Mouse (Mus musculus) CH12.LX (cell line): ENCODE data around the gene Gm49333. TPM values are rescaled to one million over a fixed set of nuclear protein-coding genes. Genes with fewer than 3 reads are reported as not detected.

ENCODE experiments used
- DNase-seq: peaks from one replicate; pipeline ENCODE4 v3.0.0-alpha.2; 2013; ENCODE audit errors: extremely low read depth
- H3K27ac ChIP-seq: 2 replicates; pipeline ENCODE4 v1.5.1; 2012; ENCODE audit warnings: low read depth, mild to moderate bottlenecking, control low read depth, moderate library complexity; ENCODE audit not compliant: insufficient read depth
- H3K27me3 ChIP-seq: replicated peaks from 2 replicates; pipeline ENCODE3; 2012; ENCODE audit warnings: inconsistent platforms
- H3K36me3 ChIP-seq, 2 experiments: replicated peaks in 1 of 2; 2 replicates each; pipeline versions ENCODE3 to v1.6.1; 2012; ENCODE audit warnings: inconsistent platforms in 1 of 2, low read length in 1 of 2, mild to moderate bottlenecking in 1 of 2, mixed read lengths in 1 of 2, moderate library complexity in 1 of 2; ENCODE audit not compliant: control insufficient read depth in 1 of 2, insufficient read depth in 1 of 2
- H3K4me1 ChIP-seq, 2 experiments: 2 replicates each; pipeline ENCODE4 v1.6.1; 2012; ENCODE audit warnings: inconsistent platforms in 1 of 2, moderate library complexity in 1 of 2; ENCODE audit not compliant: insufficient read depth in 2 of 2, control insufficient read depth in 1 of 2
- H3K4me2 ChIP-seq: 2 replicates; pipeline ENCODE4 v1.6.1; 2012; ENCODE audit warnings: low read depth, mild to moderate bottlenecking, control low read depth; ENCODE audit not compliant: poor library complexity, insufficient read depth, severe bottlenecking
- H3K4me3 ChIP-seq, 3 experiments: fragments of 150-350 bp in 1 of 3; sonication (generic) in 1 of 3; replicated peaks in 1 of 3; 2 replicates each; pipeline versions ENCODE3 to v1.5.1; 2011 to 2012; ENCODE audit warnings: low read depth in 2 of 3, low read length in 2 of 3, mild to moderate bottlenecking in 2 of 3, moderate library complexity in 2 of 3, control low read depth in 1 of 3, improper control_type of control experiment in 1 of 3, inconsistent platforms in 1 of 3, mixed read lengths in 1 of 3; ENCODE audit not compliant: poor library complexity in 1 of 3
- H3K79me2 ChIP-seq: replicated peaks from 2 replicates; pipeline ENCODE4 v1.6.1; 2012; ENCODE audit warnings: mild to moderate bottlenecking, moderate library complexity; ENCODE audit not compliant: control insufficient read depth, poor library complexity, insufficient read depth, severe bottlenecking; ENCODE audit errors: extremely low read depth
- H3K9ac ChIP-seq: 2 replicates; pipeline ENCODE4 v1.6.1; 2012; ENCODE audit warnings: low read depth, mild to moderate bottlenecking, control low read depth, moderate library complexity; ENCODE audit not compliant: insufficient read depth
- H3K9me3 ChIP-seq: replicated peaks from 2 replicates; pipeline ENCODE3; 2012; ENCODE audit warnings: low read length, inconsistent platforms, mixed read lengths
- BHLHE40 ChIP-seq: IDR thresholded peaks from 2 replicates; pipeline ENCODE4 v1.6.1; 2011; ENCODE audit warnings: mild to moderate bottlenecking, low read depth, low read length, improper control_type of control experiment
- CHD1 ChIP-seq: IDR thresholded peaks from 2 replicates; pipeline ENCODE4 v1.6.1; 2012; ENCODE audit warnings: low read depth, low read length, improper control_type of control experiment, inconsistent platforms
- CHD2 ChIP-seq: IDR thresholded peaks from 2 replicates; pipeline ENCODE4 v1.6.1; 2011; ENCODE audit warnings: low read length, improper control_type of control experiment
- CTCF ChIP-seq, 2 experiments: IDR thresholded peaks in 1 of 2; conservative IDR thresholded peaks in 1 of 2; 2 replicates each; pipeline ENCODE4 v1.5.1; 2011 to 2012; ENCODE audit warnings: low read depth in 2 of 2, low read length in 2 of 2, improper control_type of control experiment in 1 of 2, inconsistent platforms in 1 of 2, mild to moderate bottlenecking in 1 of 2, moderate library complexity in 1 of 2
- E2F4 ChIP-seq: IDR thresholded peaks from 2 replicates; pipeline ENCODE4 v1.6.1; 2011; ENCODE audit warnings: low read depth, low read length, improper control_type of control experiment; ENCODE audit not compliant: insufficient replicate concordance
- ELF1 ChIP-seq: IDR thresholded peaks from 2 replicates; pipeline ENCODE4 v1.6.1; 2014; ENCODE audit warnings: low read depth, mild to moderate bottlenecking, inconsistent platforms, low read length, improper control_type of control experiment
- EP300 ChIP-seq: IDR thresholded peaks from 2 replicates; pipeline ENCODE4 v1.6.1; 2011; ENCODE audit warnings: low read length, improper control_type of control experiment
- ETS1 ChIP-seq: conservative IDR thresholded peaks from 2 replicates; pipeline ENCODE4 v1.6.1; 2012; ENCODE audit warnings: low read depth, mild to moderate bottlenecking, inconsistent platforms, low read length, improper control_type of control experiment, moderate library complexity
- GABPA ChIP-seq: IDR thresholded peaks from 2 replicates; pipeline ENCODE4 v1.6.1; 2012; ENCODE audit warnings: low read depth, low read length, improper control_type of control experiment, inconsistent platforms; ENCODE audit not compliant: insufficient replicate concordance
- HCFC1 ChIP-seq: IDR thresholded peaks from 2 replicates; pipeline ENCODE4 v1.6.1; 2012; ENCODE audit warnings: low read depth, mild to moderate bottlenecking, inconsistent platforms, low read length, improper control_type of control experiment
- IRF4 ChIP-seq: IDR thresholded peaks from 2 replicates; pipeline ENCODE4 v1.6.1; 2014; ENCODE audit warnings: low read depth, mild to moderate bottlenecking, inconsistent platforms, low read length, improper control_type of control experiment
- JUN ChIP-seq: IDR thresholded peaks from 2 replicates; pipeline ENCODE4 v1.6.1; 2011; ENCODE audit warnings: low read depth, mild to moderate bottlenecking, low read length, improper control_type of control experiment, moderate library complexity; ENCODE audit not compliant: insufficient read depth
- JUND ChIP-seq: conservative IDR thresholded peaks from 2 replicates; pipeline ENCODE4 v1.6.1; 2011; ENCODE audit warnings: low read depth, low read length, improper control_type of control experiment
- KAT2A ChIP-seq: IDR thresholded peaks from 2 replicates; pipeline ENCODE4 v1.6.1; 2012; ENCODE audit warnings: low read length, improper control_type of control experiment, inconsistent platforms; ENCODE audit not compliant: insufficient replicate concordance
- MAFK ChIP-seq: IDR thresholded peaks from 2 replicates; pipeline ENCODE4 v1.6.1; 2011; ENCODE audit warnings: low read length, improper control_type of control experiment; ENCODE audit not compliant: insufficient replicate concordance
- MAX ChIP-seq: IDR thresholded peaks from 2 replicates; pipeline ENCODE4 v1.6.1; 2011; ENCODE audit warnings: low read length, improper control_type of control experiment
- MAZ ChIP-seq: IDR thresholded peaks from 2 replicates; pipeline ENCODE4 v1.6.1; 2012; ENCODE audit warnings: low read depth, mild to moderate bottlenecking, inconsistent platforms, low read length, improper control_type of control experiment, moderate library complexity
- MEF2A ChIP-seq: IDR thresholded peaks from 2 replicates; pipeline ENCODE4 v1.6.1; 2014; ENCODE audit warnings: low read depth, mild to moderate bottlenecking, inconsistent platforms, low read length, improper control_type of control experiment, borderline replicate concordance
- MXI1 ChIP-seq: IDR thresholded peaks from 2 replicates; pipeline ENCODE4 v1.6.1; 2011; ENCODE audit warnings: mild to moderate bottlenecking, low read depth, low read length, improper control_type of control experiment
- MYC ChIP-seq: IDR thresholded peaks from 2 replicates; pipeline ENCODE4 v1.6.1; 2011; ENCODE audit warnings: low read depth, mild to moderate bottlenecking, improper control_type of control experiment, low read length
- NELFE ChIP-seq: IDR thresholded peaks from 2 replicates; pipeline ENCODE4 v1.6.1; 2011; ENCODE audit warnings: low read depth, low read length, improper control_type of control experiment
- NRF1 ChIP-seq: IDR thresholded peaks from 2 replicates; pipeline ENCODE4 v1.6.1; 2014; ENCODE audit warnings: low read depth, mild to moderate bottlenecking, inconsistent platforms, low read length, improper control_type of control experiment, moderate library complexity
- PAX5 ChIP-seq: IDR thresholded peaks from 2 replicates; pipeline ENCODE4 v1.6.1; 2012; ENCODE audit warnings: low read length, inconsistent platforms, mixed read lengths
- POLR2A ChIP-seq: IDR thresholded peaks from 2 replicates; pipeline ENCODE4 v1.6.1; 2011; ENCODE audit warnings: low read depth, mild to moderate bottlenecking, improper control_type of control experiment, low read length
- POLR2AphosphoS2 ChIP-seq: IDR thresholded peaks from 2 replicates; pipeline ENCODE4 v1.6.1; 2011; ENCODE audit warnings: low read depth, low read length, improper control_type of control experiment
- RAD21 ChIP-seq: IDR thresholded peaks from 2 replicates; pipeline ENCODE4 v1.6.1; 2011; ENCODE audit warnings: low read depth, mild to moderate bottlenecking, low read length, improper control_type of control experiment, moderate library complexity
- RCOR1 ChIP-seq: conservative IDR thresholded peaks from 2 replicates; pipeline ENCODE4 v1.6.1; 2012; ENCODE audit warnings: low read depth, mild to moderate bottlenecking, inconsistent platforms, low read length, improper control_type of control experiment
- SIN3A ChIP-seq: IDR thresholded peaks from 2 replicates; pipeline ENCODE4 v1.6.1; 2012; ENCODE audit warnings: low read length, improper control_type of control experiment, inconsistent platforms
- SMC3 ChIP-seq: IDR thresholded peaks from 2 replicates; pipeline ENCODE4 v1.6.1; 2011; ENCODE audit warnings: low read depth, low read length, improper control_type of control experiment
- TBP ChIP-seq: conservative IDR thresholded peaks from 2 replicates; pipeline ENCODE4 v1.6.1; 2011; ENCODE audit warnings: low read depth, low read length, improper control_type of control experiment
- TCF12 ChIP-seq: IDR thresholded peaks from 2 replicates; pipeline ENCODE4 v1.6.1; 2014; ENCODE audit warnings: low read depth, mild to moderate bottlenecking, inconsistent platforms, low read length, improper control_type of control experiment
- UBTF ChIP-seq: IDR thresholded peaks from 2 replicates; pipeline ENCODE4 v1.6.1; 2012; ENCODE audit warnings: low read depth, mild to moderate bottlenecking, inconsistent platforms, low read length, improper control_type of control experiment, moderate library complexity
- USF1 ChIP-seq: IDR thresholded peaks from 2 replicates; pipeline ENCODE4 v1.6.1; 2014; ENCODE audit warnings: low read depth, mild to moderate bottlenecking, inconsistent platforms, low read length, improper control_type of control experiment
- USF2 ChIP-seq: conservative IDR thresholded peaks from 2 replicates; pipeline ENCODE4 v1.6.1; 2011; ENCODE audit warnings: low read depth, low read length, improper control_type of control experiment
- ZC3H11A ChIP-seq: IDR thresholded peaks from 2 replicates; pipeline ENCODE4 v1.6.1; 2012; ENCODE audit warnings: low read depth, mild to moderate bottlenecking, inconsistent platforms, low read length, improper control_type of control experiment
- ZKSCAN1 ChIP-seq: IDR thresholded peaks from 2 replicates; pipeline ENCODE4 v1.6.1; 2012; ENCODE audit warnings: low read depth, inconsistent platforms, low read length, improper control_type of control experiment, borderline replicate concordance
- ZMIZ1 ChIP-seq: IDR thresholded peaks from 2 replicates; pipeline ENCODE4 v1.6.1; 2012; ENCODE audit warnings: low read depth, mild to moderate bottlenecking, inconsistent platforms, low read length, improper control_type of control experiment
- ZNF384 ChIP-seq: IDR thresholded peaks from 2 replicates; pipeline ENCODE4 v1.6.1; 2012; ENCODE audit warnings: low read depth, low read length, improper control_type of control experiment, inconsistent platforms
- dilution Hi-C: fragments of 300-500 bp; cut with MboI; formaldehyde crosslinking; loops from 2 replicates; pipeline ENCODE4 v1.14.3; 2020; ENCODE audit warnings: low sequenced_read_pairs; ENCODE audit not compliant: extremely low pct_unique_long_range_greater_than_20kb, extremely low pct_ligation_motif_present
- in situ Hi-C: fragments of 300-500 bp; cut with MboI; formaldehyde crosslinking; loops from 3 replicates; pipeline ENCODE4 v1.14.3; 2019; ENCODE audit warnings: low sequenced_read_pairs, low pct_ligation_motif_present, low pct_unique_long_range_greater_than_20kb, mixed read lengths
- polyA plus RNA-seq: library from polyadenylated mRNA; unstranded; fragments of >175 nt; gene quantifications from 2 replicates; pipeline ENCODE4 v1.2.1, GENCODE M21; 2012; ENCODE audit warnings: low read depth; ENCODE audit not compliant: insufficient read length
- total RNA-seq, 2 experiments: library from RNA; depleted of rRNA; stranded (reverse); fragments of 300-350 nt in 1 of 2; fragments of >200 nt in 1 of 2; gene quantifications; 2 replicates each; pipeline ENCODE4 v1.2.3; 2012 to 2014

Gm49333 gene
- total and polyA plus RNA-seq, 3 experiments = not detected

DNA sequence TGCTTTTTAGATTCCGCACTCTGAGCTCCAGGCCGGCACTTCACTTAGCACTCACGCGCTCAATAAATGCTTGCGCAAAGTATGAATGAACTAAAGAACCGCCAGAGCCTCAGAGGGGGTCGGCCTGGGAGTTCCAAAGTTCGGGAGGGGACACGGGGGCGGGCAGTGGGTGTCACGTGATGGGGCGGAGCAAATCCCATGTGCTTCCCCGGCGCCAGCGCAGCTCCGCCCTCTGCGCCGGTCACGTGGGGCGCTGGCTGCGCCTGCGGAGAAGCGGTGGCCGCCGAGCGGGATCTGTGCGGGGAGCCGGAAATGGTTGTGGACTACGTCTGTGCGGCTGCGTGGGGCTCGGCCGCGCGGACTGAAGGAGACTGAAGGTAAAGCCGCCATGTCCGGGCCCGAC lies 61.1 kb downstream of the Gm49333 start:
- DNase-seq = peak; percentile 96
- peak overlapping the region; percentile 97 for H3K9ac ChIP-seq
- H3K9me3 ChIP-seq = no peaks in the 10 kb centered on the region
- TF ChIP-seq RAD21 = no peak
- peak; percentile 100 for TF ChIP-seq USF1
- peak; percentile 74 for TF ChIP-seq HCFC1
- TF ChIP-seq ZC3H11A = no peak
- TF ChIP-seq JUND = no peak
- TF ChIP-seq ZKSCAN1 = no peak
- peak; percentile 68 for TF ChIP-seq IRF4
- peak; percentile 53 for TF ChIP-seq ETS1
- TF ChIP-seq BHLHE40 = peak; percentile 97
- peak; percentile 100 for TF ChIP-seq USF2
- no peak for TF ChIP-seq UBTF
- no peak for TF ChIP-seq PAX5
- peak; percentile 96 for TF ChIP-seq NELFE
- TF ChIP-seq ZMIZ1 = peak; percentile 93
- no peak for TF ChIP-seq CHD1
- peak; percentile 60; the same call in 1 of the 2 replicates for TF ChIP-seq KAT2A
- TF ChIP-seq MAZ = peak; percentile 86; the same call in 1 of the 2 replicates
- TF ChIP-seq E2F4 = peak; percentile 42; the same call in 1 of the 2 replicates
- TF ChIP-seq EP300 = peak; percentile 53; the same call in 1 of the 2 replicates
- TF ChIP-seq CTCF (conservative IDR thresholded peaks at IDR 0.05 in 1 of 2, IDR thresholded peaks at IDR 0.05 in 1 of 2; ENCODE audit: low read depth in 2 of 2, low read length in 2 of 2) = no peak
- 0 out of 2 replicates have a peak, but pooled peaks have one; percentile 17 for TF ChIP-seq CHD2
- TF ChIP-seq MAX = peak; percentile 100
- peak; percentile 98 for TF ChIP-seq MYC
- peak; percentile 37; the same call in 1 of the 2 replicates for TF ChIP-seq POLR2AphosphoS2
- no peak for TF ChIP-seq ZNF384
- peak; percentile 82 for TF ChIP-seq SIN3A
- peak; percentile 89 for TF ChIP-seq ELF1
- no peak for TF ChIP-seq MAFK
- TF ChIP-seq MXI1 = peak; percentile 79
- no peak for TF ChIP-seq RCOR1
- TF ChIP-seq MEF2A = peak; percentile 67
- peak; percentile 26; the same call in 1 of the 2 replicates for TF ChIP-seq TBP
- no peak for TF ChIP-seq GABPA
- peak; percentile 93 for TF ChIP-seq POLR2A
- peak; percentile 91 for TF ChIP-seq TCF12
- no peak for TF ChIP-seq JUN
- TF ChIP-seq NRF1 = peak; percentile 90
- no peak for TF ChIP-seq SMC3
- TF ChIP-seq, all 38 proteins: peak for 24
- in situ Hi-C loops = no loop called here
- H3K4me3 ChIP-seq = peak overlapping the region; percentile 75 to 94 (median 87)
- peaks cover 47% of the 10 kb centered on the region for H3K79me2 ChIP-seq
- H3K4me1 ChIP-seq = peaks cover 15 to 42% of the 10 kb centered on the region in 2 experiments
- peaks cover 27 to 37% of the 10 kb centered on the region in 2 experiments for H3K36me3 ChIP-seq
- no peaks in the 10 kb centered on the region for H3K27me3 ChIP-seq
- peak overlapping the region; percentile 64 for H3K4me2 ChIP-seq
- peak overlapping the region; percentile 38 for H3K27ac ChIP-seq
- dilution Hi-C loops = no loop called here
